Mouse (Mus musculus): Measurements from ENCODE around the gene Rln3.

DNA sequence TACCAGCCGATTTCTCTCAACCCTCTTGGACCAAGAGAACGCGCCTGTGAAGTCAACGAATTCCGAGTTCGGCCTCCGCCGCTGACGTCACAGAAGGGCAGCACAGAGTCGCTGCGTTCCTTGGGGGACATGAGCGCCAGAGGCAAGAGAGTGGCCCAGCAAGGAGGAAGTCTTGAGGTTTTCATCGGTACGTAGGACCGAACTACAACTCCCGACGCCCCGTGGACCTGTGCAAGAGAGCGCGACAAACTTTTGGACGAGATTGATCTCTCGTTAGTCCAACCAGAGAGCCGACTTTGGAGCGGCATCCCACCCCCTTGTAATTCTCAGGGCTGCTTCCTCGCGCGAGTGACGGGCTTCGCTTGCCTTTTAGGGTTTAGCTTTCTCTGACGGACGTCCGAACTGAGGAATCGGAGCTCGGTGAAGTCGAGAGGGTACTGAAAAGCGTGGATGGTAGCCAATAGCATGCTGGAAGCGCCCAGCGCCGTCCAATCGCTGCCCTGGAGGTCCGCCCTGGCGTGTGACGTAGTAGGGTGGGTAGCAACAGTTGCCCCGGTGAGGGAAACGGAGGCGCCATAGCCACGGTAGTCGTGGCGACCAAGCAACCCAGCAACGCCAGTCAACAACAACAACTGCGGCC lies 21.6 kb upstream of the Rln3 start, which contains the start of gene Rfx1:
- TF ChIP-seq CTCF (conservative IDR thresholded peaks at IDR 0.05; ENCODE audit: low read length) (no peak), NANOG (IDR thresholded peaks at IDR 0.05; ENCODE audit: borderline replicate concordance, low read length) (no peak; the same call in 1 of the 2 replicates), POU5F1 (IDR thresholded peaks at IDR 0.05; ENCODE audit: borderline replicate concordance, low read length) (no peak)
